Mouse (Mus musculus) liver, adult 2 months (tissue): ENCODE measurements around the gene Mtfr2. TPM values are rescaled to one million over a fixed set of nuclear protein-coding genes. Genes with fewer than 3 reads are reported as not detected.

ENCODE experiments used
- DNase-seq: peaks from one replicate; pipeline ENCODE4 v3.0.0-alpha.2; 2011; ENCODE audit warnings: low read depth, low spot score; ENCODE audit errors: extremely low read depth
- H3K27ac ChIP-seq: fragments of 200-500 bp; replicated peaks from 2 replicates; pipeline ENCODE4 v1.5.1; 2012; ENCODE audit warnings: low read depth, mild to moderate bottlenecking, control low read depth, inconsistent platforms, low read length; ENCODE audit not compliant: insufficient read depth
- H3K27me3 ChIP-seq: fragments of 200-500 bp; 2 replicates; pipeline ENCODE4 v1.6.1; 2012; ENCODE audit warnings: mild to moderate bottlenecking, moderate library complexity, low read length, inconsistent platforms; ENCODE audit not compliant: control insufficient read depth, insufficient read depth
- H3K36me3 ChIP-seq: fragments of 200-500 bp; 2 replicates; pipeline ENCODE4 v1.6.1; 2012; ENCODE audit warnings: low read length, inconsistent platforms; ENCODE audit not compliant: control insufficient read depth, insufficient read depth
- H3K4me1 ChIP-seq: fragments of 200-500 bp; 2 replicates; pipeline ENCODE4 v1.6.1; 2011; ENCODE audit warnings: low read length; ENCODE audit not compliant: control insufficient read depth, insufficient read depth
- H3K4me3 ChIP-seq: fragments of 200-500 bp; 2 replicates; pipeline ENCODE4 v1.5.1; 2011; ENCODE audit warnings: low read depth, mild to moderate bottlenecking, control low read depth, low read length, moderate library complexity; ENCODE audit not compliant: insufficient read depth
- H3K79me2 ChIP-seq: fragments of 200-500 bp; 2 replicates; pipeline ENCODE4 v1.6.1; 2012; ENCODE audit warnings: inconsistent platforms, mild to moderate bottlenecking, low read length, moderate library complexity; ENCODE audit not compliant: control insufficient read depth, insufficient read depth
- H3K9ac ChIP-seq: fragments of 200-500 bp; 2 replicates; pipeline ENCODE4 v1.6.1; 2012; ENCODE audit warnings: low read depth, mild to moderate bottlenecking, control low read depth, inconsistent platforms, low read length
- CTCF ChIP-seq: fragments of 200-500 bp; IDR thresholded peaks from 2 replicates; pipeline ENCODE4 v1.5.1; 2011; ENCODE audit warnings: low read depth, low read length, control low read depth
- POLR2A ChIP-seq: fragments of 200-500 bp; IDR thresholded peaks from 2 replicates; pipeline ENCODE4 v1.6.1; 2011; ENCODE audit warnings: low read length, control low read depth; ENCODE audit not compliant: insufficient read depth; ENCODE audit errors: extremely low read depth
- WGBS: fragments of 180-500 bp; shearing (Covaris S2); methylation state at CpG from one replicate; pipeline ENCODE4 v1.1.7; 2018; 5-methylcytosine and 5-hydroxymethylcytosine counted together
- polyA plus RNA-seq: library from polyadenylated mRNA; depleted of rRNA; stranded (reverse); fragments of >200 nt; gene quantifications from 2 replicates; pipeline ENCODE4 v1.2.3, GENCODE M21; 2012; rRNA removed
- total RNA-seq: library from RNA; depleted of rRNA; stranded (reverse); fragments of >200 nt; gene quantifications from 2 replicates; pipeline ENCODE4 v1.2.3, GENCODE M21; 2014; rRNA removed

The Mtfr2 gene
- total and polyA plus RNA-seq, 2 experiments: not detected

- peak; percentile 38 for DNase-seq
Measured at GRCm38 (mm10) chr10:20409181-20409580, 61.6 kb downstream of the Mtfr2 start.

More at GRCm38 (mm10) chr10:20409181-20409580, 61.6 kb downstream of the Mtfr2 start:
- Histone ChIP-seq H3K9ac (no peak overlapping the region), H3K36me3 (peaks cover 5% of the 10 kb centered on the region; the same call in 1 of the 2 replicates), H3K79me2 (no peaks in the 10 kb centered on the region), H3K4me3 (no peak overlapping the region), H3K27me3 (no peaks in the 10 kb centered on the region), H3K27ac (no peak overlapping the region), H3K4me1 (no peaks in the 10 kb centered on the region)
- WGBS: 85% methylated on average over 10 of the region's 10 CpGs
- no peak for TF ChIP-seq POLR2A
- TF ChIP-seq CTCF: no peak

Other genes starting within 250 kb of the Mtfr2 start
- gene Map7, start 199.3 kb upstream of the Mtfr2 start, total RNA-seq: 13.7 and 15.6 TPM in 2 replicates
- 9.5 and 11.1 TPM in 2 replicates for gene Map7, start 199.3 kb upstream of the Mtfr2 start, polyA plus RNA-seq
- 56.0 and 73.1 TPM in 2 replicates for gene Bclaf1, start 35.3 kb upstream of the Mtfr2 start, total RNA-seq
- 4.7 and 6.9 TPM in 2 replicates for gene Bclaf1, start 35.3 kb upstream of the Mtfr2 start, polyA plus RNA-seq